Mouse (Mus musculus): ENCODE data around the gene Pla2g2e.
"Not testable (repeated sequence)": the region's sequence is repeated elsewhere in the genome, so short reads cannot be mapped to it uniquely, and the experiment has no call there.

The Pla2g2e gene

DNA sequence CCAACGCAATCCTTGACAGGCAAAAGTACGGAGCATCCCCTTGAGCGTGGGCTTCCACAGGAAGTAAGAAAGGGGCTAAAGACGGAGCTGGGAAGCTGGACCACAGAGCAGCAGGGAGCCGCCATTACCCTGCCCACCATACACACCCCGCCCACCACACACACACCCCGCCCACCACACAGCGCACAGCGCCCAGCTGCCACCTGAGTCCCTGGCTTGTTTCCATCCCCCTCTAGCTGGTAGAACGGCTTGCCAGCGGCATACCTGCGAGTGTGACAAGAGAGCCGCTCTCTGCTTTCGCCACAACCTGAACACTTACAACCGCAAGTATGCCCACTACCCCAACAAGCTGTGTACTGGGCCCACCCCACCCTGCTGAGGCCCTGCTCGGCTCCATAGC lies 4.4 kb downstream of the Pla2g2e start:
- no peak for DNase-seq (ENCODE audit: low spot score)

DNA sequence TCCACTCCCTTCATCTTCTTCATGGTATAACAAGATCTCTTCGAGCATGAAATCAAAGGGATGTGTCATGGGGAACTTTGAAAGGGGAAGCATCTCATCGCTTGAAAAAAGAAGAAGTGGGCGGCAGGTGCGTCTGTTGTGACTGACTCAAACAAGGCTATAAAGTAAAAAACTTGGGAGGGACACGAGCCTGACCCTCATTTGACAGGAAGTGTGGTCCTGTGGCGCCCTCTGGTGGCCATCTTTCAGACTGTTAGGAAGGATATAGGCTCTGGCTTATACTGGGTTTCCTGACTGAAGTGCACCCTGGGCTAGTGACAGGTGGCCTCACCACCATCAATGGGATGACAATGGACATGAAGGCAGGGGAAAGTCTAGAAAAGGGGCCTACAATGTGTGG lies 6.5 kb downstream of the Pla2g2e start:
- peak; percentile 82 for DNase-seq (ENCODE audit: low spot score)

DNA sequence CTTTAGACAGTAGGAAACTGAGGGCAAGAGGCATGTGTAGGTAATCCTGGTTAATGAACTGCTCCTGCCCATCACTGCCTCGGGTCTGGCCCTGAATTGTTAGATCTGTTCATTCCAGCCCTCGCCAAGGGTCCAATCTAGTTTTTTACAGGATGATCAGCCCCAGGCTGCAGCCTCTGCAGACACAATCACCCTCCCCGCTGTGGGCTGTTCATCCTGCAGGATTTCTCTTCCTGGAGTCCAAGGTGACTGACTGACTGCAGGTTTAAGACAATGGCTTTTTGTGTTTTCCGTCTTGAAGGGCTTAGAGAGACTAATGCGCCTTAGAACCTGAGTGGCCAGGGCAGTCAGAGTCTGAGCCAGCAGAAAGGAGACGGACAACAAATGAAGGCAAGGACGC lies 11.4 kb downstream of the Pla2g2e start:
- DNase-seq (ENCODE audit: low spot score) = no peak

DNA sequence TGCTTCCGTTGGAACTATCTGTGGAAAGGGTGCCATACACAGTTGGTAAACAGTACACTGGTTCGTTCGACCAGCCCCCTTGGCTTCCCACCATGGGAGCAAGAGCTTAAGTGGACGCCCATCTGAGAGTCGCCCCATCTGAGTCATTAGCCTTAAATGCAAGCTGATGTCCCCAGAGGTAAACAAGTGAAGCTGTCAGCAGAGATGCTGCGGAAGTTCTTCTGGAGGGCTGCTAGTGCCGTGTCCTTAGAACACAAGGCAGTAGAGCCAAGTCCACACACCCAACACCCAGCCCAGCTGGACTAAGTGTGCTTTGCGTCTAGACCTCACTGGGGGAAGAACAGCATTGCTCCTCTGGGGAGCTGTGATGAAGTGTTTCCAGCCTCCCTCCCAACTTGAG lies 11.9 kb downstream of the Pla2g2e start:
- DNase-seq (ENCODE audit: low spot score) = no peak

DNA sequence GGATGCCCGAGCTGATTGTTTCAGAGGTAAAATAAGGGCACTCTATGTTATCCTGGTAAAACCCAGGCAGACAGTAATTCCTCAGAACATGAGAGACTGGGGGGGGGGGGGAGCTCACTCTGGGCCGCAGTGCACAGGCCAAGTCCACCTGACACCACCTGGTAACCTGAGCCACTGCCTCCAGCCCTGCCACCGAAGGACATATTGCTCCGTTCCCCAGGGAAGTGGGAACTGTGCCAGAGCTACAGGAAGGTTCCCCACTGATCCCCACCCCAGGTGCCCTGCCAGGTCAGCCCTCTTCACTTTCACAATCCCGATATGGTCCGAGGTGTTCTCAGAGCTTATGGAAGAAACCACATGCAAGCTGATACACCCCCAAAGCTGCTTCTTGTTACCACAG lies 14.9 kb downstream of the Pla2g2e start:
- DNase-seq (ENCODE audit: low spot score) = no peak

DNA sequence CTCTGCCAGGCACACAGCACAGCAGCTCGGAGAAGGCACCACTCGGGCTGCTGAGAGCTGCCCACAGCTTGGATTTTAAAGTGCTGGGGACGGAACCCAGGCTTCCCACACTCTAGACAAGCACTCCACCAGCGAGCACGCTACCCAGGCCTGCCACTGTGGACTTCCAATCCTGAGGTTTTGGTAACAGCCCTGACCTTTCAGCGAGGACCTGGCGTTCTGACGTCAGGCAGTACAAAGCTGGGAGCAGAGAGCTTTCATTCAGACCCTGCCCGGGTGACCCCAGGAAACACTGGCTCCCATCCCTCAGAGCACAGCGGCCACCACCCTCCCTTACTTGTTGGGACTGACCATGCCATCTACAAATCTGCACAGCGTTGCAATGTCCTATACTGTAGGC lies 16.0 kb downstream of the Pla2g2e start:
- DNase-seq (ENCODE audit: low spot score) = not testable (repeated sequence)

DNA sequence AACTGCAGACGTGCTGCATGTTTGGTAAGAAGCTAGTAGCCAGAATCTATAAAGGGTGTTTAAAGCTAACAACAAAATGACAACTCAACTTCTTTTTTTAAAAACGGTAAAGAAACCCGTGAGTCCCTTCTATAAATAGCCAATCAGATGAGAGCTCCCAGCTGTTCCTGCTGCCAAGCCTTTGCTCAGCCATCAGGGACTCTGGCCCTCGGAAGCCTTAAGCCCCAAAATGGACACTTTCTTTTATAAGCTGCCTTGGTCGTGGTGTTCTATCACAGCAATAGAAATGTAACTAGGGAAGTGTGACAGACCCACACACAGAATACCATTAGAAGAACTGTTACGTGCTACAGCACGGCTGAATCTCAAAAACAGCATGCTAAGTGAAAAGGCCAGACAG lies 21.6 kb downstream of the Pla2g2e start:
- DNase-seq (ENCODE audit: low spot score) = no peak

DNA sequence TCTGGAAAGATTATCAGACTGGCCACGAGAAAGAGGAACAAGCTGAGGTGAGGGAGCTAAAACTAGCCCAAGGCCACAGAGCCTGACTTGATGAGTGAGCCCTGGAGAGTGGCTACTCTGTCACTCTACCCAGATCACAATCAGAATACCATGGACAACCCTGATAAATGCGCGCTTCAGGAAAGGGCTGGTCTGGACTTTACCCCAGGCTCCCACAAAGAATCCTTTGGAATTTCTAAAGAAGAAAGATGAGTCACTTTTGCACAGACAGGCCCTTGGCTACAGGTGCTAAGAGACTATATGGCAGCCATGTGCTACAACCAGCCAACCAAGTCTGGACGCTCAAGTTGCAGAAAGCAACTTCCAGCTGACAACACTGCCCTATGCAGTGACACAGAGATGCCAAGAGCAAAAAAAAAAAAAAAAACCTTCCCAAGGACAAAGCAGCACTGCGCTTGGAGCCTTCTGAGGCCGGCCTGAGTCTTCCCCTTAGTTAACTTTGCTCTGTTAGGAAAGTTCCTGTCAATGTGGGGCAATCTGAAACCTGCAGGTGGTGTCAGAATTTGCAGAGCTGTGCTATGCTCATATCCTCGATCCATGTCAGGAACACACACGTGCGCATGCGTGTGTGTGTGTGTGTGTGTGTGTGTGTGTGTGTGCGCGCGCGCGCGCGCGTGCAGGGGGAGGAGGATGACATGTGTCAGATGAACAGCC lies 28.0 kb downstream of the Pla2g2e start:
- DNase-seq (ENCODE audit: low spot score) = no peak

DNA sequence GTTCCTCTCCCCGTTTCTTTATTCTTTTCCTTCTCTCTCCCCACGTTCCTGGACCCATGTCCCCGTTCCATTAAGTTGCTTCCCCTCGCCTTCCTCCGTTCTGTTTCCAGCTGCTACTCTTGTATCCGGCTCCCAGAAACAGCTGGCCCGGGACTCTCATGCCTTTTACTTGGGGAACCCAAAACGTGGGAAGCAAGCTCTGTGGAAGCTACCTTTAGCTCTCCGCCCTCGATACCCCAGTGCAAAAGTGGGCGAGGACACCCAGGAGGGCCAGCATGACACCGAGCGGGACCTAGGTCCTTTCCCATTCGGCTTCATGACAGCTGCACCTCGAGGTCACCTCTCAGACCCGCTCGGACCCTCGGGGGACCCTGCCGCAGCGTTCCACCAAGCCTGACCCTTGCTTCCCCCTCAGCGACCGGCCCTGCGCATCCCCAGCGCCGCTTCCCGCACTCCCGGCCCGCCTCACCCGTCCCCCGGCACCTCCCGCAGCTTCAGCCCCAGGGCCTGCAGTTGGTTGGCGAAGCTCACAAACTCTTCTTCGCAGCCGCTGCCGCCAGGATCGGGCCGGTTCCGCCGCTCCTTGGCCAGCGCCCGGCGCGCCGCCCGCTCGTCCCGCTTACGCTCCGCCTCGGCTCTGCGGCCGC lies 35.5 kb downstream of the Pla2g2e start:
- DNase-seq (ENCODE audit: low spot score) = no peak

DNA sequence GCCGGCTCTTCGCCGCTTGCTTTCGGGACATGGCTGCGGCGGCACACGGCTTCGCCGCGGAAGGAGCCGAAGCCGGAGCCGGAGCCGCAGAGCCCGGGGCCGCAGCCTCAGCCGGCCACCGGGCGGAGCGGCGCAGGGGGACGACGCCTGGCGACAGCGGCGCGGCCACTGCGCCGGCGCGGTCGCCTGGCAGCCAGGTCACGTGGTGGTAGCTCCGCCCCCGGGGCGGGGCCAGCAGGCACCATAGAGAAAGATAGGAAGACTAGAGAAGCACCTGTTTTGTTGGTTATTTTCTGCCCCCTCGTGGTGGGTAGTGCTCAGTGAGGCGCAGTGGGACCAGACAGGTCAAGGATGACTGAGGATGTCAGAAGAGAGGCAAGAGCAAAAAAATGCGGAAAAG lies 36.1 kb downstream of the Pla2g2e start, which contains the start of gene Otud3:
TSS of gene Otud3 (minus strand) at position 149 of the 400 bp plus-strand sequence.
- peak; percentile 95 for DNase-seq (ENCODE audit: low spot score)

DNA sequence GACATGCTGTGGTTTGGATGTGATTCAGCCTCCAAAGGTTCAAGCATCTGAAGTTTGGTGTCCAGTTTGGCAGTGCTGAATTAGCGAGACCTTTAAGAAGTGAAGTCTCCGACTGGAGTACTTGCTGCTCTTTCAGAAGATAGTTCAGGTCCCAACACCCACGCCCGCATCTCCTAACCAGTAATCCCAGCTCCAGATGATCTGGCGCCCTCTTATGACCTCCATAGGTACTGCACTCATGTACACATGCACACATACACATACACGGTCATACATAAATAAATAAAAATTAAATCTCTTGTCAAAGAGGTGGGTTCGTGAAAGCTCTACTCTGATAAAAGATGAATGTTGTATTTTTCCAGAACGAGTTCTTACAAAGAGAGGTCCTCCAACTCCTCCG lies 39.5 kb downstream of the Pla2g2e start:
- no peak for DNase-seq (ENCODE audit: low spot score)

DNA sequence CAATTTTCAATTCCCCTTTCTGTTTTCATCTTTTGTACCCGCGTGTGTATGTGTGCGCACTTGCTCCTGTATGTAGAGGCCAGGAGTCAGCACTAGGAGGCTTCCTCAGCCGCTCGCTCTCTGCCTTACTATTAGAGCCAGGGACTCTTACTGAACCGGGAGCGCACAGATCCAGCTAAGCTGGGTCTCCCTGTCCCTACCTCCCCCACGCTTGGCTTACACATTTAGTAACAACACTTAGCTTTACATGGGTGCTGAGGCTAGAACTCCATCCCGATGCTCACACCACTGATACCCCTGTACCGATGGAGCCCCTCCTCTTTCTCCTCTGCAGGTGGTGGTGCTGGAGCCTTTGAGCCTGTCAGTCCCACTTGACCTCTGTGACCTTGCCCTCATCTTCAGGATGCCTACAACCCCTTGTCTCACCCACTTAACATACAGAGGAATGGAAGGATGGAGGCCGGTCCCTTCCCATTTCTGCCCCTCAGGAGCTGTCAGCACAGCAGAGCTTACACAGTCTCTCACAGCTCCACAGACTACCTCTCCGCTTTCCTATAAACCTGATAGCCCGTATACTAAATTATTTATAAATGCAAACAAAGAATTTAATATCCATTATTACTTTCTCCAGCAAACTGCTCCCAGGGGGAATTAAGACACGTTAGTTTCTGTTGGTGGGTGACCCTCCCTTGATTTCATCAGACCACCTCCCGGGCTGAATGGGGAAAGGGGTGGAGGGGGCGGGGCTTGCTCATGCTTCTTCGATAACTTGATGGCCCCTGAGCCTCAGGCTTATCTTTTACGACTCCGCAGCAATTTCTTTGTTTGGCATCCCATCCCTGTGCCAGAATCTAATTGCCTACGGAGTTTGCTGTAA lies 43.8 kb downstream of the Pla2g2e start:
- DNase-seq (ENCODE audit: low spot score) = no peak

DNA sequence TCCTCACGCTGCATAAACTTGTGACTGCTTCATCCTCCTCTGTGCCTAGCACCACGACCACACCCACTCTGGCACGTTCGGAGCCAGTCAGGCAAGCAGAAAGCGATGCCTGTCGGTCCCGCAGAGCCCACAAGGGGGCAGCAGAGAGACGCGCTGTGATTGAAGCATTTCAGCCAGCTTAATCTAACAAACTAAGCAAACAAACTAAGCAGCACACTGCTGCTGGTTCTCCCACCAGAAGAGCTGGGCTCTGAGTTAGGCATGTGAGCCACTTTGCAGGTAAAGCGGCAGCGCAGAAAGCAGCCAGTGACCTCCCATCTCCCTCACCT lies 44.4 kb downstream of the Pla2g2e start:
- DNase-seq (ENCODE audit: low spot score) = peak; percentile 99

DNA sequence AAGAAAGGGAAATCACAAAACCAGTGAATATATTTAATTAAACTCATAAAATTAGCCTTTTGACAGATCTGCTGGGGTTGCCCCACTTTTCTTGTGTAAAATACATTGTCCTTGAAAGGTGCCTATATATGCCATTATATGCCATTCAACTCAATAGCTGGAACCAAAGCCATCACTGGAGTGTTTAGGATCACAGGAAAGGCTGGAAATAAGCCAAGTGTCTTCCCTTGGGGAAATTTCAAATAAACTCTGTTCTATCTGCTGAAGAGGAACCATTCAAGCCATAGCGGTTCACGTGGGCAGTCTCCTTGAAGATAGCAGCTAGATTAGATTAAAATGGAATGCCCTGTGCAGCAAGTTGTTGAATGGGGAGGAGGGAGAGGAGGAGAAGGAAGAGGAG lies 47.8 kb downstream of the Pla2g2e start:
- no peak for DNase-seq (ENCODE audit: low spot score)

Data from layer of hippocampus, adult 9-10 months (tissue).